Mouse (Mus musculus): ENCODE data around the gene Jag2. TPM values are rescaled to one million over a fixed set of nuclear protein-coding genes. Genes with fewer than 3 reads are reported as not detected.

The Jag2 gene
- polyA plus RNA-seq, 1 experiment from 2014 or later = 3.8 TPM

DNA sequence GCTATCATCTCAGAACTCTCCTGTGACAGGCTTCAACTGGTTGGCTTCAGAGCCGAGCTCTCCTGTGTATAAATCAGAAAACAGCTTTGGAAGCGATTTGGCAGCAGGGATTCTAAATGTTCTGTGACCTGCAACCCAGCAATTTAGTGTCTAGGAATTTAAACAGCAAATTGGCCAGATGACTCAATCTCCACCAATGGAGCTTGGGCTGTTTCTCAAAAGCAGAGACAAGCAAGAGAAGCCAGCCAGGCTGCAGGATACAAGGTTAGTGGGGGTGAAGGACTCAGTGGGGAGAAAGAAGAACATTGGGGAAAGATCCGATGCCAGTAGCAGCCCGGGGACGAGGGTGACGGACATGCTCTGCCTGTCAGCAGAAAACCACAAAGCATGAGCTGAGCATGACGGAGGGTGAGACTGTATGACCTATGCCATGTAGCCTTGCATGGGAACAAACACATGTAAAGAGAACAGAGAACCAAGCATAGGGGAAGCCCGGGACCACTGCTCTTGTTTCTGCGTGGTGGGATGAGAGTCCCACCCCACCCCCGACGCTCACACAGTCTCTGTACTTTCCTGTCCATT lies 35.2 kb downstream of the Jag2 start:
- H3K36me3 ChIP-seq (replicated peaks) = no peaks in the 10 kb centered on the region
- no peaks in the 10 kb centered on the region for H3K9me3 ChIP-seq
- H3K27me3 ChIP-seq (ENCODE audit: poor library complexity, severe bottlenecking) = 0 out of 2 replicates have a peak, but pooled peaks cover 4% of the 10 kb centered on the region
- H3K4me1 ChIP-seq = peaks cover 25% of the 10 kb centered on the region
- no peak overlapping the region for H3K27ac ChIP-seq
- DNase-seq (ENCODE audit: extremely low spot score, low spot score) = no peak
- H3K4me3 ChIP-seq = no peak overlapping the region
- 84% methylated on average over 11 of the region's 11 CpGs for WGBS

DNA sequence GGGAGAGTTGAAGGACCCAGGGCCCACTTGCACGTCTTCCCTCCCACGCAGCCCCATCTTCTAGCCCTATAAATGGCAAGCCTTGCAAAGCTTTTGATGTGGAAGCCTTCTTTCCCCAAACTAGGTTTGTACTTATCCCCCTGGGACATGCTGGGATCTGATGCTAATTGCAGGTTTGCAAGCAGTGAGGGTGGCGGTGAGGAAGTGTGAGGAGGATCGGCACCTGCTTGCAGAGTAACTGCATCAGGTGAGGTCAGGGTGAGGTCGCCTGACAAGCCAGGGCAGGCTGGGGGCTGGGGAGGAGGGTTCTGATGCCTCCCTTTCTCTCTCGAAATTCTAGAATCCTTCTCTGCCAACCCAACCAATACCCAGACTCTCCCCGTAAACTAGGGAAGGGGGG lies 44.1 kb downstream of the Jag2 start:
- no peaks in the 10 kb centered on the region for H3K36me3 ChIP-seq (replicated peaks)
- DNase-seq (ENCODE audit: extremely low spot score, low spot score) = no peak

DNA sequence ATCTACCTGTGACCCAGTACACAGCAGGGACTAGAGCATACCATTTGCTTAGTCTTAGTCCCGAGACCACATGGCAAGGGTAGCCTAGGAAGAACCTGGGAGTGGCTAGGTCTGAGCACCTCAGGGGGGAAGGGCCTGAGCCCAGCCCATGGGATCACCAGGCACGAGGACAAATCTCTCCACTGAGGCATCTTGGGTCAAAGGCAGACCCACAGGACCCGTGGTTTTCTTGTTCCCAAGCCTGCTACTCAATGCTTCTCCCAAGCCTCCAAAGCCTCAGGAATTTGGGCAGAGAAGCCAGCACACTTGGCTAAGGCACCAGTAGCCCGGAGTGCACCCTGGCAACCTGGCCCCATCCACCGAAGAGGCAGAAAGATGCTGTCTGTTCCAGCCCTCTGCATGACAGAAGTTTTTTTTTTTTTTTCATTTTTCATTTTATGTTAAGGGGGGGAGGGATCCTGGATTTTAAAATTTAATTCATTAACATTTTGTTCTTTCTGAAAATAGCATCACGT lies 48.2 kb downstream of the Jag2 start:
- no peak overlapping the region for H3K4me3 ChIP-seq
- 69% methylated on average over 6 of the region's 6 CpGs for WGBS
- H3K9me3 ChIP-seq = no peaks in the 10 kb centered on the region
- H3K4me1 ChIP-seq = peaks cover 22% of the 10 kb centered on the region
- no peak for DNase-seq (ENCODE audit: extremely low spot score, low spot score)
- H3K27ac ChIP-seq = no peak overlapping the region
- peaks cover 50% of the 10 kb centered on the region for H3K27me3 ChIP-seq (ENCODE audit: poor library complexity, severe bottlenecking)
- no peaks in the 10 kb centered on the region for H3K36me3 ChIP-seq (replicated peaks)

More for the DNA sequence above, 44.1 kb downstream of the Jag2 start:
- Histone ChIP-seq H3K4me1 (peaks cover 4% of the 10 kb centered on the region; the same call in 1 of the 2 replicates), H3K9me3 (peaks cover 7% of the 10 kb centered on the region; the same call in 1 of the 2 replicates), H3K27me3 (ENCODE audit: poor library complexity, severe bottlenecking) (peaks cover 9% of the 10 kb centered on the region; the same call in 1 of the 2 replicates), H3K27ac (no peak overlapping the region), H3K4me3 (no peak overlapping the region)
- WGBS = 58% methylated on average over 7 of the region's 7 CpGs

DNA sequence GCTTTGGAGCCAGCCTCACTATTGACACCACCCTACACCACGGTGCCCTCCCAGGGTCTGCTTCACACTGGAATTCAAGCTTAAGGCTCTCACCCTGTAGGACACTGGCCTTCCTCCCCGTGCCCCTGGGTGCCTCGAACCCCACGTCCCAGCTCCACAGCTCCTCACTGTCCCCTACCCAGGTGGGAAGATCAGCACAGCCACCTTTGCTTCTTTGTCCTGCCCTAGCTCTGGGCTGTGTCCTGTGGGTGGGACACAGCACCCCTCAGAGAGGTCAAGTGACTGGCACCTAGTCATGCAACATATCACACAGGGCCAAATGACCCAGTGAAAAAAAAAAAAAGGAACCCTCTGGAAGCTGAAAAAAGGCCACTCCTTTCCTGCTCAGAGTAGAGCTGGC lies 48.9 kb downstream of the Jag2 start:
- Histone ChIP-seq H3K36me3 (replicated peaks) (no peaks in the 10 kb centered on the region), H3K4me1 (peaks cover 26% of the 10 kb centered on the region), H3K9me3 (no peaks in the 10 kb centered on the region), H3K4me3 (no peak overlapping the region), H3K27me3 (ENCODE audit: poor library complexity, severe bottlenecking) (peaks cover 57% of the 10 kb centered on the region), H3K27ac (no peak overlapping the region)
- no peak for DNase-seq (ENCODE audit: extremely low spot score, low spot score)
- WGBS = 73% methylated on average over 4 of the region's 4 CpGs

DNA sequence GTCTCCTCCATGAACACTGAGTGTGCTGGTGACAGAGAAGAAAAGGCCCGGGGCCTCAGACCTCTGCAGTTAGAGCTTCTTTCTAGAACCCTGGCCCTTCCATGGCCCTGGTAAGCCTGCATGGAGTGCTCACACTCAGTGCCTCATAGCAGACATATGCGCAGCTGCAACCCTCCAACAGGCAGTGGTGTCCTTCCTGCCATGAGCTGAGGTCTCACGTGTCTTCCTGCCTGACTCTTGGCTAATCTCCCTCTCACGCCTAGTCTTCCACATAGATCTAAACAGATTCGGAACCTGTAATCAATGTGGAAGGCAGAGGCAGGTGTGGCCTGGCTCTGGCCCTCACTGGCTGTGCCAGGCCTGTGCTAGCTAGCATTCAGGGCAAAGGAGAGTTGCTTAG lies 49.8 kb downstream of the Jag2 start:
- WGBS = 80% methylated on average over 5 of the region's 5 CpGs
- H3K27me3 ChIP-seq (ENCODE audit: poor library complexity, severe bottlenecking) = peaks cover 66% of the 10 kb centered on the region

DNA sequence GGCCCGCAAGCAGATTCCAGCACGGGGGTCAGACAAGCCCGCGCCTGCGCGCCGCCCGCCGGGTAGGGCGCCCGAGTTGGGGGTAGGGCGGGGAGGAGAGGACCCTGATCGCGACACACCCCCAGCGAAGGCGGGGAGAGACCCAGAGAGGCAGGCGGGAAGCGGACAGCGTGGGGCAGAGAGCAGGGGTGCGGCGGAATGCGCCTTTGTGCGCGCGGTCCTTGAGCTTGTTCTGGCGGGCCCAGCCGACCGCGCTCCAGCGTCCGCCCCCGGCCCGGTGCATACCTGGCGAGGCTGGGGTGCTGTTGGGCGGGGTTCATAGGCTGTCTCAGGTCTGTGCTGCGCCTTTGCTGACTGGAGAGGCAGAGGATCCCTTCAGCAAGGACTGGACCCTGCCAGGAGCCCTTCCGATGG lies 52.0 kb downstream of the Jag2 start:
- Histone ChIP-seq H3K27ac (peak overlapping the region; percentile 62), H3K4me3 (peak overlapping the region; percentile 50), H3K9me3 (no peaks in the 10 kb centered on the region), H3K27me3 (ENCODE audit: poor library complexity, severe bottlenecking) (peaks cover 87% of the 10 kb centered on the region), H3K36me3 (replicated peaks) (no peaks in the 10 kb centered on the region), H3K4me1 (peaks cover 42% of the 10 kb centered on the region)
- DNase-seq (ENCODE audit: extremely low spot score, low spot score) = peak; percentile 31
- 1% methylated on average over 36 of the region's 37 CpGs for WGBS

More for the DNA sequence above, 49.8 kb downstream of the Jag2 start:
- Histone ChIP-seq H3K27ac (no peak overlapping the region), H3K4me3 (no peak overlapping the region), H3K4me1 (peaks cover 30% of the 10 kb centered on the region), H3K36me3 (replicated peaks) (no peaks in the 10 kb centered on the region), H3K9me3 (no peaks in the 10 kb centered on the region)
- no peak for DNase-seq (ENCODE audit: extremely low spot score, low spot score)

DNA sequence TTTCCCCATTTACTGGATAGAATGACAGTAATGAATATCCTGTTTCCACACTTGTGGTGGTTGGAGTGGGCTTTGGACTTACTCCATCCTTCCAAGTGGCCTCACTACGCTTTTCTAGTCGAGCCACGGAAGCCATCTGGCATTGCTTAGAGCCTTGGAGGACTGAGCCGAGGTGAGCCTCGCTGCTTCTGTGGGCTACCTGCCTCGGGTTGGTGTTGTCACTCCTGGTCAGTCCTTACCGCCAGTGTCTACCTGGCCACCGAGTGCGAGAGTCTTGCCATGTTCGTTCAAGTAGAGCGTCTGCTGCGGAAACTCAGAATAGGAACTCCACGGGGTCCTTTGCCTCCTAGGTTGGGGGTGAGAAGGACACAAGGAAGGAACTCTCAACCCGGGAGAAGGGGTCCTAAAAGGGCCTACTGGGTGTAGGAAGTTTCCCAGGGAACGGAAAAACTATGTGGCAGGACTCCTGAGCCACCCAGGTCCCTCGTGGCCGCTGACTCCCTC lies 52.5 kb downstream of the Jag2 start:
- no peak for DNase-seq (ENCODE audit: extremely low spot score, low spot score)
- Histone ChIP-seq H3K4me1 (peaks cover 42% of the 10 kb centered on the region), H3K4me3 (peak overlapping the region; percentile 50), H3K9me3 (no peaks in the 10 kb centered on the region), H3K27ac (peak overlapping the region; percentile 62), H3K36me3 (replicated peaks) (no peaks in the 10 kb centered on the region), H3K27me3 (ENCODE audit: poor library complexity, severe bottlenecking) (peaks cover 92% of the 10 kb centered on the region)
- WGBS = 6% methylated on average over 17 of the region's 17 CpGs

DNA sequence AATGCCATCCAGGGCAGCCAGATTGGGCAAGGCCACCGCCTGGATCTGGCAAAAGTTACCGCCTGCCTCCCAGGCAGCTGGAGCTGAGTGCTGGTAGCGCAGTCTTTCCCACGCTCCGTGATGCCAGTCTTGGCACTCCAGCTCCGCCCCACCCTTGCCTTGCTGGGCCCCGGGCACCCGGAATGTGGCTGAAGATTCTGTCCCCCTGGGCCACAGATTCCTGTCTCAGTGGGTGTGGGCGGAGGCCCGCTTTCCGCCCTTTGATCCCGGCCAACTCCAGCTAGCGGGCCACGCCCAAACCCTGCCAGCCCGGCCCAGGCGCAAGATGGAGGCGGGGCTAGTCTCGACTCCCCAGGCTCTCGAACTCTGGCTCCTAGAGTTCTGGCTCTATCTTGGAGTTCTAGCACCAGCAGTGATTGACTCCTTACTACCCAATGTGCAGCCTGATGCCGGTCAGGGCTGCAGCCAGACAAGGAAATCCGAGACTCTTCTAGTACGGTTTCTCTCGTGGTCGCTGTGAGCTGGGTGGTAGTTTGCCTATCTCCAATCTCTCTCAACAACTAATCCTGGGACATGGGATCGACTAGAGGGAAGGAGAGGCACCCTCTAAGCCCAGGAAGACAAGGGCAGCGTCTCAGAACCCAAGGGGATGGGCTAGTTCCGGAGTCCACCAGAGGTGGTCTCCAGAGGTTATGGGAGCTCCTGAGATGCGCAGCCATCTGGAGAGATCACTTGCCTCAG lies 53.1 kb downstream of the Jag2 start:
- DNase-seq (ENCODE audit: extremely low spot score, low spot score) = peak; percentile 56
- H3K9me3 ChIP-seq = no peaks in the 10 kb centered on the region
- peak overlapping the region; percentile 50 for H3K4me3 ChIP-seq
- peak overlapping the region; percentile 48; the same call in 1 of the 2 replicates for H3K27ac ChIP-seq
- WGBS = 5% methylated on average over 28 of the region's 28 CpGs
- H3K36me3 ChIP-seq (replicated peaks) = no peaks in the 10 kb centered on the region
- H3K27me3 ChIP-seq (ENCODE audit: poor library complexity, severe bottlenecking) = peaks cover 98% of the 10 kb centered on the region
- H3K4me1 ChIP-seq = peaks cover 42% of the 10 kb centered on the region

DNA sequence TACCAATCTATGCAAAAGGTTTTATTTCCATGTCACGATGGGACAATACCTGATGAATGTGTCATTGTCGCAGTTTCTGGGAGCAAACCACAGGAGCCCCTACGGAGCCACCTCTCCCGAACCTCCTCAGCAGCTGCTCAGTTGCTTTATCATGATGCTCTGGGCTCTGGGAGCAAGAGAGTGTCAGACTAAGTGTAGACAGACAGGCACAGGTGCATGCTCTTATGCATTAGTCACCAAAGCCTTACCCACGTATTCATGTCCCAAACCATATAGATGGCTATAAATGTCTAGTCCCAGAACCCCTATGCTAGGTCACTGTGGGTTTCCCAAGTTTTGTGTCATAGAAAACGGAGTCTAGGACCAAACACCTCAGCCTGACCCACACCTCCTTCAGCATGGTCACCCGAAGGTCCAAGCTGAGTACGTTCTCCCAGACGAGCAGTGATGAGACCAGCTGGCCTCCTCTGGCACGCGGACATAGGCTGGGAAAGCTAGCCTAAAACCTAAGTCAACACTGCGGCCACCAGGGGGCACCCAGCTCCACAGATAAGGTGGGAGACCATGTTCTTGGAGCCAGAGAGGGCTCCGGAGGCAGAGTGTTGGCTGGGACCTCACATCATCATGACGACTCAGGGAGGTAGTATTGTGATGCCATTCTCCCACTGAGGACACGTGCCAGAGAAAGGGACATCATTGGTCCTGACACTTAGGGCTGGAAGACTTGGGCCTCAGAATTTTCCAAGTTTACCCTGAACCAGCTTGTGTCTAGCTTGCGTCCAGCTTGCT lies 54.2 kb downstream of the Jag2 start:
- 23% methylated on average over 16 of the region's 16 CpGs for WGBS
- H3K27me3 ChIP-seq (ENCODE audit: poor library complexity, severe bottlenecking) = peaks cover 100% of the 10 kb centered on the region
- H3K36me3 ChIP-seq (replicated peaks) = no peaks in the 10 kb centered on the region
- H3K9me3 ChIP-seq = no peaks in the 10 kb centered on the region
- H3K27ac ChIP-seq = no peak overlapping the region
- peaks cover 46% of the 10 kb centered on the region for H3K4me1 ChIP-seq
- DNase-seq (ENCODE audit: extremely low spot score, low spot score) = peak; percentile 82
- H3K4me3 ChIP-seq = no peak overlapping the region

DNA sequence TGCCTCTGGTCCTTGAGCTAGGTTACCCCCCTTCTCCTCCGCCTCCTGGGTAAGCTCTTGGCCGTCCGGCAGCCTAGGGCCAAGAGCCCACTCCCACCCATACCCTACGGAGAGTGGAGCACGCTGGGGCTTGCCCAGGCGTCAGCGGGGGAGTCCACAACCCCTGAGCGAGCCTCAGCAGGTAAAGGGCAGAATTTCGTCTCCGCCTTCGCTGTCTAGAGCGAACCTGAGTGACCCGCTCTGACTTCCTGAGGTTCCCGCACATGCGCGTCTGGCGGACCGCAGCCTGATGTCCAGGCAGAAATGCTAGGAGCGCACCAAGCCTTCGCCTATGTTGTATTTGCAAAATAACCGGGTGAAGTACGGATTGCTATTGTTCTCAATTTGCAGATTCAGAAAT lies 55.4 kb downstream of the Jag2 start:
- H3K9me3 ChIP-seq = no peaks in the 10 kb centered on the region
- H3K4me1 ChIP-seq = peaks cover 57% of the 10 kb centered on the region
- no peaks in the 10 kb centered on the region for H3K36me3 ChIP-seq (replicated peaks)
- H3K27me3 ChIP-seq (ENCODE audit: poor library complexity, severe bottlenecking) = peaks cover 100% of the 10 kb centered on the region
- H3K27ac ChIP-seq = no peak overlapping the region
- H3K4me3 ChIP-seq = peak overlapping the region; percentile 41
- 16% methylated on average over 22 of the region's 22 CpGs for WGBS
- no peak for DNase-seq (ENCODE audit: extremely low spot score, low spot score)

DNA sequence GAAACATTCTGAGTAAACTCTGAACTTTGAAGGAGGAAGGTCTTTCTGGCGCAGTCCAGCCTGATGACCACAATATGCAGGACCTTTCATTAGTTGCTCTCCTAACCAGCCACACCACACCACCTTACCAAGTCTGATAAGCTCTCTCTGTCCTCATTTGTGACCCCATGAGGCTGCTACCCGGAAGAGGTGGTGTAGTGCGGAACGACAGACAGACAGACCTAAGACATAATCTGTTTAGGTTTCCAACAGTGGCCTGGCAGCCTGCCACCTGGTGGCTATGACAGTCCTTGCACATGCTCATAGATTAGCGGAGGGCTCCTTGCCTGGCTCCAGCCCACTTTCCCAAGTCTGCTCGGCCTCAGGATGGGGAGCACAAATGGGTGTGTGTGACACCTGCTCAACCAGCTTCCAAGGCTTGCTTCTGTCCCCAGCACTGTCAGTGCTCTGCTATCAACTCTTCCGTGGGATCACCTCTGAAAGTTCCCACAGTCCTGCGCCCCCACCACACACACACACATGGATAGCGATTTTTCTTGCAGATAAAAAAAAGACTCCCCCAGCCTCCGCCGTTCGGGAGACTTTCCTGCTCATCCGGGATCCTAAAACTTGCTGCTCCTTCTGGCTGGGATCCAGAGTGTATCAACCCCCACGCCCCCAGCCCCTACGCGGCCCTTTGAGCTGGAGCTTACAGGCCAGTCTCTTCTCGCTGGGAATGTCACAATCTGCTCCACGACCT lies 56.0 kb downstream of the Jag2 start:
- H3K36me3 ChIP-seq (replicated peaks) = no peaks in the 10 kb centered on the region
- H3K27ac ChIP-seq = no peak overlapping the region
- H3K4me1 ChIP-seq = peaks cover 57% of the 10 kb centered on the region
- peak; percentile 65 for DNase-seq (ENCODE audit: extremely low spot score, low spot score)
- WGBS = 21% methylated on average over 18 of the region's 18 CpGs
- no peaks in the 10 kb centered on the region for H3K9me3 ChIP-seq
- H3K4me3 ChIP-seq = peak overlapping the region; percentile 41
- H3K27me3 ChIP-seq (ENCODE audit: poor library complexity, severe bottlenecking) = peaks cover 100% of the 10 kb centered on the region

DNA sequence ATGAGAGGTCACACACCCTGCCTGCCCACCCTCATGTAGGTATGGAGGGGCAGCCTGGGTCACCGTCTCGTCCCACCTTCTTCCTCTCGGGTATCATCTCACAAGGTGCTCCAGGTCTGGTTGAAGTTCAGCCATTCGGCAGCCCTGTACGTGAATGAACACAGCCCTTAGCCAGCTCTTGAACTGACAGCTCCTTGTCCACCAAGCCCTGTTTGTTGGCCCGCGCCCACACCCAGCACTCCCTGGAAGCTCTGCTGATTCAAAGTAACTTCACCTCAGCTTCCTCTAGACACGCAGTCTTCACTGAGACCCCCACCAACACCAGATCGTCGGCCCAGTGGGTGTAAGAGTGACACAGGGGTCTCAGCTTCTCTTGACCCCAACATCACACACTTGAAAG lies 56.6 kb downstream of the Jag2 start:
- Histone ChIP-seq H3K36me3 (replicated peaks) (no peaks in the 10 kb centered on the region), H3K4me1 (peaks cover 55% of the 10 kb centered on the region), H3K9me3 (no peaks in the 10 kb centered on the region), H3K4me3 (no peak overlapping the region), H3K27ac (no peak overlapping the region), H3K27me3 (ENCODE audit: poor library complexity, severe bottlenecking) (peaks cover 100% of the 10 kb centered on the region)
- 89% methylated on average over 10 of the region's 10 CpGs for WGBS
- no peak for DNase-seq (ENCODE audit: extremely low spot score, low spot score)

All from forebrain, embryonic 10.5 days (tissue).